Mouse (Mus musculus): ENCODE data around the gene Defb41. TPM values are rescaled to one million over a fixed set of nuclear protein-coding genes. Genes with fewer than 3 reads are reported as not detected.

The Defb41 gene
- not detected for polyA plus RNA-seq (2015; fragmentation: Illumina TruSeq; extraction: RNeasy Lipid Tissue Mini Kit (QIAGEN cat#74804); ENCODE audit: insufficient read depth, low replicate concordance)

DNA sequence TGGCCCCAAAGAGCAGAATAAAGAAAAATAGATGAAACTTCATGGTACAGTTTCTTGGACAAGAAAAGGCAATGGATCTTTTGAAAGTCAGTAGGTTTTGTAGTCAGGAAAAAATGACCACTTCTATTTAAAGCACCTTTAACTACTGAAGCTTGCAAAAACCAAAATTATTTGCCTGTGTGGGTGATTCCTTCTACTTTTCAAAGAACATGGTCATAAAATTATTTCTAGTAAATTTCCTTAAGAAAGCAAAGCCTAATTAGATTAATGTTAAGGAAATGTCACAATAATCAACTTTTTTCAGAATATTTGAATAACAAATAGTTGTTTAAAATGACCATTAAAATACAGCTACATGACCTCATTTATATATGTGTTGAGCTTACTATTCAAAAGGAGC, at the start of gene Defb41:
Defb41 (minus strand) TSS at position 101 of the 400 bp plus-strand sequence.

DNA sequence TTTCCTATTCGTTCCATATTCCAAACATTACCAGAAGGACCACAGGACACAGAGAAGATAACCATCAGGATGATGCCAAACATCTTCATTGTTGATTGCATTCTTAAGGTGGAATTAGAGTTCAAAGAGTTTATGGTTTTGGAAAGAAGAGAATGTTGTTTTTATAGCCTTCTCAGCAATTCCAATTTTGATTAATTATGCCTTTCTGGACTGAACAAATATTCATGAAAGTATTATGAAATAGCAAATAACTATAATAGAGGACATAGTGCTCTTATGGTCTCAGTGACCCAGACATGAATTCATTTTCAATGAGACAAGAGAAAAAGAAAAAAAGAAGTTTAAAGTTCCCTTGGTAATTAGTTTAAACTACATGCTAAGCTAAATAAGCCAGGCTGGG, 27.6 kb downstream of the Defb41 start, which contains the start of gene Defb18:
Defb18 (minus strand) TSS at position 101 of the 400 bp plus-strand sequence.

Other genes with a start within 250 kb of the Defb41 start
- not detected for gene Crisp4, start 119.2 kb downstream of the Defb41 start, polyA plus RNA-seq (2015; fragmentation: Illumina TruSeq; extraction: RNeasy Lipid Tissue Mini Kit (QIAGEN cat#74804); ENCODE audit: insufficient read depth, low replicate concordance)
- gene Defb18, start 27.7 kb downstream of the Defb41 start, polyA plus RNA-seq (2015; fragmentation: Illumina TruSeq; extraction: RNeasy Lipid Tissue Mini Kit (QIAGEN cat#74804); ENCODE audit: insufficient read depth, low replicate concordance), result not detected